7 mouse cellular contexts compared by ENCODE assay signal in genomic region chr16:50432062-50432878, GRCm38 (mm10). TPM values are rescaled to one million over a fixed set of nuclear protein-coding genes. Genes with fewer than 3 reads are reported as not detected.
DNase-seq lines count a peak whose midpoint lies in the region; ATAC-seq lines count a peak whose summit lies in the region.

Bbx (minus strand) TSS chr16:50432390.

- H3K9me3 ChIP-seq in embryonic facial prominence, embryonic 12.5 days, result no peaks in the 10 kb centered on the region
- no peaks in the 10 kb centered on the region for H3K9me3 ChIP-seq in limb, embryonic 11.5 days (ENCODE audit: control insufficient read depth, low read length)
- no peaks in the 10 kb centered on the region for H3K9me3 ChIP-seq in midbrain, embryonic 14.5 days (ENCODE audit: control insufficient read depth, low read length)

- peak within 1 kb of the TSS; percentile 100 for H3K4me2 ChIP-seq in embryonic facial prominence, embryonic 12.5 days (replicated peaks)
- peak within 1 kb of the TSS; percentile 100 for H3K4me2 ChIP-seq in limb, embryonic 11.5 days (ENCODE audit: low read depth, severe bottlenecking)
- H3K4me2 ChIP-seq in midbrain, embryonic 14.5 days (ENCODE audit: low read length), result peak within 1 kb of the TSS; percentile 99

- peak within 1 kb of the TSS; percentile 94 for H3K4me3 ChIP-seq in embryonic facial prominence, embryonic 12.5 days
- peak within 1 kb of the TSS; percentile 93 for H3K4me3 ChIP-seq in limb, embryonic 11.5 days (ENCODE audit: low read depth, low read length)
- peak within 1 kb of the TSS; percentile 86 for H3K4me3 ChIP-seq in midbrain, embryonic 14.5 days (replicated peaks; ENCODE audit: low read depth, low read length)

- no peaks in the 10 kb centered on the region for H3K36me3 ChIP-seq in embryonic facial prominence, embryonic 12.5 days
- no peaks in the 10 kb centered on the region for H3K36me3 ChIP-seq in limb, embryonic 11.5 days (ENCODE audit: control insufficient read depth, insufficient read depth, low read length)
- no peaks in the 10 kb centered on the region for H3K36me3 ChIP-seq in midbrain, embryonic 14.5 days (ENCODE audit: control insufficient read depth, insufficient read depth, low read length)

- DNase-seq in adrenal gland, postnatal 25 days, result peak; percentile 94
- DNase-seq in heart, adult 11 months, result peak; percentile 100
- DNase-seq in kidney, adult 18-20 months, result peak; percentile 100
- peak; percentile 97 for DNase-seq in limb, embryonic 11.5 days (ENCODE audit: low spot score)
- DNase-seq in midbrain, embryonic 14.5 days, result peak; percentile 94
- peak; percentile 92 to 97 for DNase-seq in spleen, adult 18-20 months

- H3K27me3 ChIP-seq in embryonic facial prominence, embryonic 12.5 days, result no peaks in the 10 kb centered on the region
- no peaks in the 10 kb centered on the region for H3K27me3 ChIP-seq in limb, embryonic 11.5 days (ENCODE audit: control insufficient read depth, insufficient read depth, low read length)
- no peaks in the 10 kb centered on the region for H3K27me3 ChIP-seq in midbrain, embryonic 14.5 days (ENCODE audit: control insufficient read depth, insufficient read depth, low read length)

- H3K4me1 ChIP-seq in embryonic facial prominence, embryonic 12.5 days, result peaks cover 6% of the 10 kb centered on the region; the same call in 1 of the 2 replicates
- H3K4me1 ChIP-seq in limb, embryonic 11.5 days (ENCODE audit: control insufficient read depth, insufficient read depth, low read length), result no peaks in the 10 kb centered on the region
- no peaks in the 10 kb centered on the region for H3K4me1 ChIP-seq in midbrain, embryonic 14.5 days (ENCODE audit: control insufficient read depth, insufficient read depth, low read length)

- H3K9ac ChIP-seq in embryonic facial prominence, embryonic 12.5 days, result peak within 1 kb of the TSS; percentile 98
- H3K9ac ChIP-seq in limb, embryonic 11.5 days (ENCODE audit: low read length), result peak within 1 kb of the TSS; percentile 95
- H3K9ac ChIP-seq in midbrain, embryonic 14.5 days (replicated peaks; ENCODE audit: low read length), result peak within 1 kb of the TSS; percentile 75

- ATAC-seq in embryonic facial prominence, embryonic 12.5 days (ENCODE audit: insufficient number of reproducible peaks, insufficient read depth, low FRiP score, low TSS enrichment), result peak; percentile 98
- ATAC-seq in limb, embryonic 11.5 days (ENCODE audit: insufficient number of reproducible peaks, low FRiP score, low TSS enrichment, low read depth), result peak; percentile 96
- ATAC-seq in midbrain, embryonic 14.5 days (ENCODE audit: low FRiP score, low TSS enrichment), result peak; percentile 96

- peak within 1 kb of the TSS; percentile 99 for H3K27ac ChIP-seq in embryonic facial prominence, embryonic 12.5 days
- H3K27ac ChIP-seq in limb, embryonic 11.5 days (replicated peaks; ENCODE audit: low read depth, low read length), result peak within 1 kb of the TSS; percentile 98
- H3K27ac ChIP-seq in midbrain, embryonic 14.5 days (replicated peaks; ENCODE audit: low read depth, low read length), result peak within 1 kb of the TSS; percentile 90

- under 1% methylated on average over 54 of the region's 55 CpGs for WGBS in embryonic facial prominence, embryonic 12.5 days
- under 1% methylated on average over 55 of the region's 55 CpGs for WGBS in limb, embryonic 11.5 days
- under 1% methylated on average over 55 of the region's 55 CpGs for WGBS in midbrain, embryonic 14.5 days

RNA-seq across cellular contexts. Expression of gene Bbx, which starts in this region (rescaled TPM):
- total RNA-seq in adrenal gland, postnatal 25 days (2021), result 35.0 and 46.2 TPM in 2 replicates
- polyA plus RNA-seq in embryonic facial prominence, embryonic 12.5 days (2016; fragmentation: Nextera tagmentation; extraction: Ambion mirVana), result 48.2 and 54.4 TPM in 2 replicates
- polyA plus RNA-seq in limb, embryonic 11.5 days (2014; fragmentation: Nextera tagmentation; extraction: Ambion mirVana), result 37.5 and 40.8 TPM in 2 replicates
- polyA plus RNA-seq in midbrain, embryonic 14.5 days (2014; fragmentation: Nextera tagmentation; extraction: Ambion mirVana), result 11.1 and 16.0 TPM in 2 replicates

Comparison
In these comparisons a context has a peak if more than half of its experiments do, and no peak if none do; other contexts are left out.
1. Peak in every context shown above with its lines: DNase-seq, ATAC-seq, H3K4me3 ChIP-seq and H3K27ac ChIP-seq.